Mouse (Mus musculus) liver, embryonic 16.5 days (tissue): ENCODE data around the gene Tmem176a. TPM values are rescaled to one million over a fixed set of nuclear protein-coding genes. Genes with fewer than 3 reads are reported as not detected.
A peak's percentile ranks its signal among the peaks of the same experiment; 100 is the strongest.

Experiments
- ATAC-seq: fragments of 200-750 bp; cut with Nextera tagmentation; 2 replicates; pipeline ENCODE4 v1.8.0; 2017; ENCODE audit warnings: low read depth, mild to moderate bottlenecking, moderate number of reproducible peaks, moderate library complexity
- H3K27ac ChIP-seq: fragments of 300-500 bp; sonication (generic); 2 replicates; pipeline ENCODE4 v1.5.1; 2014; ENCODE audit warnings: mild to moderate bottlenecking, low read length
- H3K27me3 ChIP-seq: fragments of 300-500 bp; sonication (generic); 2 replicates; pipeline ENCODE4 v1.6.1; 2014; ENCODE audit warnings: low read depth, low read length, mixed read lengths; ENCODE audit not compliant: control insufficient read depth, insufficient read depth
- H3K36me3 ChIP-seq: fragments of 300-500 bp; sonication (generic); 2 replicates; pipeline ENCODE4 v1.6.1; 2014; ENCODE audit warnings: mild to moderate bottlenecking; ENCODE audit not compliant: control insufficient read depth, insufficient read depth
- H3K4me1 ChIP-seq: fragments of 300-500 bp; sonication (generic); 2 replicates; pipeline ENCODE4 v1.6.1; 2014; ENCODE audit warnings: low read depth, low read length, mixed read lengths; ENCODE audit not compliant: control insufficient read depth
- H3K4me2 ChIP-seq: fragments of 300-500 bp; sonication (generic); 2 replicates; pipeline ENCODE4 v1.6.1; 2014; ENCODE audit warnings: low read depth, low read length, mixed read lengths
- H3K4me3 ChIP-seq: fragments of 300-500 bp; sonication (generic); 2 replicates; pipeline ENCODE4 v1.5.1; 2014; ENCODE audit warnings: low read depth, mild to moderate bottlenecking, low read length
- H3K9ac ChIP-seq: fragments of 300-500 bp; sonication (generic); 2 replicates; pipeline ENCODE4 v1.6.1; 2014; ENCODE audit warnings: low read depth, low read length
- H3K9me3 ChIP-seq: fragments of 300-500 bp; sonication (generic); replicated peaks from 2 replicates; pipeline ENCODE4 v1.6.1; 2016; ENCODE audit warnings: low read length; ENCODE audit not compliant: control insufficient read depth
- WGBS: fragments of 180-500 bp; shearing (Covaris S2); extraction: QIAGEN DNeasy Blood & Tissue Kit; methylation state at CpG from one replicate; pipeline ENCODE4 v1.1.7; 2014; ENCODE audit not compliant: insufficient replicate concordance; 5-methylcytosine and 5-hydroxymethylcytosine counted together
- polyA plus RNA-seq: library from polyadenylated mRNA; unstranded; fragments of >200 nt; fragmentation: Nextera tagmentation; extraction: Ambion mirVana; gene quantifications from 2 replicates; pipeline ENCODE4 v1.2.1, GENCODE M21; 2015

Gene Tmem176a
- polyA plus RNA-seq, 1 experiment from 2014 or later = 147 TPM

- Histone ChIP-seq H3K36me3 (peaks cover 3% of the 10 kb centered on the region; the same call in 1 of the 2 replicates), H3K9ac (no peak overlapping the region), H3K9me3 (no peaks in the 10 kb centered on the region), H3K27me3 (no peaks in the 10 kb centered on the region), H3K27ac (no peak overlapping the region), H3K4me2 (no peak overlapping the region), H3K4me1 (no peaks in the 10 kb centered on the region; the same call in 1 of the 2 replicates), H3K4me3 (no peak overlapping the region)
- WGBS = 64% methylated on average over 5 of the region's 5 CpGs
- no peak for ATAC-seq
Observed at GRCm38 (mm10) chr6:48836146-48836545, 4.6 kb upstream of the Tmem176a start.

GRCm38 (mm10) chr6:48837516-48837915 lies 3.2 kb upstream of the Tmem176a start:
- no peak overlapping the region for H3K27ac ChIP-seq
- no peak overlapping the region for H3K4me2 ChIP-seq
- WGBS = 65% methylated on average over 7 of the region's 7 CpGs
- no peaks in the 10 kb centered on the region for H3K27me3 ChIP-seq
- H3K9ac ChIP-seq = no peak overlapping the region
- peaks cover 3% of the 10 kb centered on the region; the same call in 1 of the 2 replicates for H3K4me1 ChIP-seq
- ATAC-seq = no peak
- no peaks in the 10 kb centered on the region for H3K9me3 ChIP-seq
- no peak overlapping the region for H3K4me3 ChIP-seq
- H3K36me3 ChIP-seq = peaks cover 3% of the 10 kb centered on the region; the same call in 1 of the 2 replicates

DNA sequence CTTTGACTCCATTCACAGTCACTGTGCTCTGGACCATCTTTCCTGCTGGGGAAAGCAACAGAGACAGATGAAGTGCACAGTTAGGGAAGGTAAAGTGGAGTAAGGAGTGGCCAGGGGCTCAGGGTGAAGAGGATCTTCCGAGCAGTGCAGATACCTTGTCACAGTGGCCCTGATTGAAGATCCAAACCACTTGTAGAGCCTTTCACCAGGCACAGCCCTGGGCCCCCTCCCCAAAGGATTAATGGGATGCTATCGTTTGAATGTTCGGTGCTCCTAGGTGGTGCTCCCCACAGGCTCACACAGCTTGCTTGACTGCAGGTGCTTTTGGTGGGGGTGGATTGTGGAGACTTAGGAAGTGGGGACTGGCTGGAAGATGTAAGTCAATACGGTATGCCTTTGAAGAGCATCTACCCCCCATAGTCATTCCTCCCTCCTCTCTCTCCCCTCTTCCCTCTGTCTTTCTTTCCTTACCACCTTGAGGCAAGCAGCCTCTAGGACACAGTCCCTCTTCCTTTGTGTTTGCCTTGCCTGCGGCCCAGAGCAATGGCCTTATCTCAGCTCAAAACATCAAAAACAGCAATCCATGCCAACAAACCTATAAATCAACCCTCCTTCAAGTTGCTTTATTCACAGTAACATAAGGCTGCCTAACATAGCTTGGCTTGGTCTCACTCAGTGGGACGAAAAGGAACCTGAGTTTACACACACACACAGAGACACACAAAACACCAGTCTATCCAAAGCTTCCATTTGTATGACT lies 2.2 kb upstream of the Tmem176a start:
- 54% methylated on average over 6 of the region's 6 CpGs for WGBS
- no peak overlapping the region for H3K4me3 ChIP-seq

GRCm38 (mm10) chr6:48840973-48841625 lies 380 bp downstream of the Tmem176a start, which contains the start of gene Tmem176b:
Gene Tmem176b (minus strand): TSS chr6:48841496.
- peaks cover 3% of the 10 kb centered on the region; the same call in 1 of the 2 replicates for H3K4me1 ChIP-seq
- peak within 1 kb of the TSS; percentile 49 for H3K9ac ChIP-seq
- 10% methylated on average over 6 of the region's 6 CpGs for WGBS
- no peaks in the 10 kb centered on the region for H3K9me3 ChIP-seq
- peak; percentile 88 for ATAC-seq
- H3K27me3 ChIP-seq = no peaks in the 10 kb centered on the region
- peak within 1 kb of the TSS; percentile 69 for H3K27ac ChIP-seq
- peak within 1 kb of the TSS; percentile 48 for H3K4me3 ChIP-seq
- peak within 1 kb of the TSS; percentile 40 for H3K4me2 ChIP-seq
- H3K36me3 ChIP-seq = no peaks in the 10 kb centered on the region; the same call in 1 of the 2 replicates

More for the DNA sequence above, 2.2 kb upstream of the Tmem176a start:
- Histone ChIP-seq H3K9ac (no peak overlapping the region), H3K4me2 (peak overlapping the region; percentile 40; the same call in 1 of the 2 replicates), H3K27ac (no peak overlapping the region), H3K27me3 (no peaks in the 10 kb centered on the region), H3K9me3 (no peaks in the 10 kb centered on the region), H3K36me3 (peaks cover 3% of the 10 kb centered on the region; the same call in 1 of the 2 replicates), H3K4me1 (peaks cover 3% of the 10 kb centered on the region; the same call in 1 of the 2 replicates)
- ATAC-seq = no peak

GRCm38 (mm10) chr6:48842111-48842842 lies 1.6 kb downstream of the Tmem176a start:
- Histone ChIP-seq H3K9me3 (no peaks in the 10 kb centered on the region), H3K36me3 (no peaks in the 10 kb centered on the region; the same call in 1 of the 2 replicates), H3K27ac (peak overlapping the region; percentile 7), H3K9ac (no peak overlapping the region), H3K27me3 (no peaks in the 10 kb centered on the region), H3K4me1 (peaks cover 3% of the 10 kb centered on the region; the same call in 1 of the 2 replicates), H3K4me3 (peak overlapping the region; percentile 48), H3K4me2 (peak overlapping the region; percentile 39)
- ATAC-seq = no peak
- 41% methylated on average over 11 of the region's 11 CpGs for WGBS

DNA sequence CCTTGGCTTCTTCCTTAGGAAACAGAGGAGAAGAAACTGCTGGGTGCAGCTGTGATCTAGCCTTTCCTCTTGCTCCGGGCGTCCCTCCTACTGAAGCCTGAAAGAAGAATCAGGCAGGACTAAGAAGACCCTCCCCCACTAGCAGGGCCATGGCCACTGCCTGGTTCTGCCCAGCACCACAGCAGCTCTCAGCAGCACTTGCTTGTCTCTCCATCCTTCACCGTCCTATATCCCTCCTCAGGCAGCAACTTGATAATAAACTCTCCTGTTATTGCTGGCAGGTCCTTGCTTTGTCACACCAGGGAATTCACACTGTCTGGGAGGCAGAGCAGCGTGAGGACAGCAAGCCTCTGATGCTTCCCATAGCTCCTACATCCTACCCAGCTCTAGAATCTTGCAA lies 4.4 kb downstream of the Tmem176a start:
- peaks cover 3% of the 10 kb centered on the region; the same call in 1 of the 2 replicates for H3K4me1 ChIP-seq
- 53% methylated on average over 4 of the region's 4 CpGs for WGBS
- H3K36me3 ChIP-seq = no peaks in the 10 kb centered on the region; the same call in 1 of the 2 replicates
- ATAC-seq = no peak
- no peak overlapping the region for H3K4me3 ChIP-seq
- H3K27ac ChIP-seq = no peak overlapping the region
- no peak overlapping the region for H3K4me2 ChIP-seq
- H3K9me3 ChIP-seq = no peaks in the 10 kb centered on the region
- H3K27me3 ChIP-seq = no peaks in the 10 kb centered on the region
- H3K9ac ChIP-seq = no peak overlapping the region

DNA sequence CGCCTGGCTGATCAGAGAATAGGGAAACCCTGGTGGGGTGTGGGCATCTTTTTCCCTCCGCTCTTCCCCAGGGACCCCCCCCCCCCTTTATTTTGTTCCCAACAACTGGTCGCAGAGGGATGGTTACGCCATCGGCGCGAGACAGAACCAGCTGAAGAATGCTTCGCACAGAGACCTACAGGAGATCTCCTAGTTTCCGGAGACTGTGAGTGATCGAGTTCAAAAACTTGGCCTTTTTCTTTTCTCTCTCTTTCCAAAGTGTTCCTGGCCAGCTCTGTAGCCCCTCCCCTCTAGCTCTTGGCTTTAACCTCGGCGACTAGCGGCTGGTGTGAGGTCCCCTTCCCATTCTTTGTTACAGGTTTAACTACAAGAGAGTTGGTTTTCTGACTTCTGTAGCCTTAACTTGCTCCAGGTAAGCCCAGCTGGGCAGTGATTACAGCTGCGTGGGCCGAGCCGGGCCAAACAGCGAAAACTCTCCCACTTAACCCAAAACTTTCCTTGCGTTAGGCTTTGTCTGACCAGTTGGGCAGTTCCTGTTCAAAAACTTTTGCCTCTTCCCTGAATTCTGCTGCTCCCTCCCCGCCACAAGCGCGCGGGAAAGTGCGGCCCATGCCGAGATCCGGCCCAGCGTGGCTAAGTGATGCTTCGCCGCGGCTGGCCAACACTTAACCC lies 11.2 kb downstream of the Tmem176a start:
- Histone ChIP-seq H3K36me3 (no peaks in the 10 kb centered on the region), H3K27ac (no peak overlapping the region), H3K9ac (no peak overlapping the region), H3K4me1 (no peaks in the 10 kb centered on the region), H3K4me2 (peak overlapping the region; percentile 47), H3K9me3 (no peaks in the 10 kb centered on the region), H3K27me3 (no peaks in the 10 kb centered on the region), H3K4me3 (peak overlapping the region; percentile 38)
- ATAC-seq = no peak
- 2% methylated on average over 29 of the region's 29 CpGs for WGBS

GRCm38 (mm10) chr6:48854155-48854554 lies 13.4 kb downstream of the Tmem176a start:
- H3K9ac ChIP-seq = no peak overlapping the region
- no peak overlapping the region for H3K4me3 ChIP-seq
- no peak overlapping the region for H3K27ac ChIP-seq
- no peaks in the 10 kb centered on the region for H3K4me1 ChIP-seq
- no peak overlapping the region for H3K4me2 ChIP-seq
- H3K9me3 ChIP-seq = no peaks in the 10 kb centered on the region
- 82% methylated on average over 2 of the region's 2 CpGs for WGBS
- no peaks in the 10 kb centered on the region for H3K27me3 ChIP-seq
- no peak for ATAC-seq
- H3K36me3 ChIP-seq = no peaks in the 10 kb centered on the region
